ENCODE assay signal across 10 mouse cellular contexts in genomic region chr6:49189363-49189762, GRCm38 (mm10). TPM values are rescaled to one million over a fixed set of nuclear protein-coding genes. Genes with fewer than 3 reads are reported as not detected.
DNase-seq lines count a peak whose midpoint lies in the region; ATAC-seq and TF ChIP-seq lines count a peak whose summit lies in the region.
"Had no signal": no experiment of that assay in that cellular context is flagged by ENCODE, and none has a peak within 500 bp of the region (broad histone marks: within the 10 kb centered on the region; RNA-seq: fewer than 3 reads in every experiment).

No protein-coding gene starts in this region.

- TF ChIP-seq POLR2A in bone marrow, adult 2 months (IDR thresholded peaks at IDR 0.05; ENCODE audit: borderline replicate concordance, control insufficient read depth, low read depth, low read length) = no peak

- no peaks in the 10 kb centered on the region for H3K36me3 ChIP-seq in midbrain, postnatal 0 days (ENCODE audit: insufficient read depth, low read length)
- H3K36me3 ChIP-seq in midbrain, embryonic 10.5 days = peaks cover 90% of the 10 kb centered on the region
- H3K36me3 ChIP-seq in embryonic facial prominence, embryonic 10.5 days (replicated peaks) = peaks cover 90% of the 10 kb centered on the region

- peak; percentile 27 for DNase-seq in gastrocnemius, adult 2 months
- no peak for DNase-seq in gastrocnemius, adult 18-20 months (ENCODE audit: low spot score)
- DNase-seq in midbrain, postnatal 0 days (ENCODE audit: low spot score) = no peak
- DNase-seq in midbrain, embryonic 10.5 days (ENCODE audit: low spot score) = no peak
- peak; percentile 24 for DNase-seq in thymus, postnatal 0 days (ENCODE audit: low spot score)
- DNase-seq in kidney, adult 11 months = no peak
- DNase-seq in embryonic facial prominence, embryonic 10.5 days (ENCODE audit: low spot score) = no peak
- DNase-seq: cerebellum, adult 11-12 months had no signal

- TF ChIP-seq CTCF in gastrocnemius, adult 2 months (IDR thresholded peaks at IDR 0.05) = peak; percentile 67
- peak; percentile 32 for TF ChIP-seq CTCF in midbrain, postnatal 0 days (IDR thresholded peaks at IDR 0.05)
- TF ChIP-seq CTCF in bone marrow, adult 2 months (IDR thresholded peaks at IDR 0.05; ENCODE audit: control insufficient read depth, insufficient read depth, low read length) = peak; percentile 59

- no peak overlapping the region for H3K4me2 ChIP-seq in midbrain, postnatal 0 days (ENCODE audit: low read depth, low read length, poor library complexity, severe bottlenecking)

- H3K4me3 ChIP-seq in gastrocnemius, adult 2 months = no peak overlapping the region
- no peak overlapping the region for H3K4me3 ChIP-seq in midbrain, postnatal 0 days (ENCODE audit: low read depth, low read length)
- no peak overlapping the region for H3K4me3 ChIP-seq in midbrain, embryonic 10.5 days
- no peak overlapping the region for H3K4me3 ChIP-seq in bone marrow, adult 2 months (replicated peaks; ENCODE audit: control insufficient read depth, low read depth, low read length)
- no peak overlapping the region for H3K4me3 ChIP-seq in embryonic facial prominence, embryonic 10.5 days

- H3K27ac ChIP-seq in gastrocnemius, adult 2 months = no peak overlapping the region
- no peak overlapping the region for H3K27ac ChIP-seq in midbrain, postnatal 0 days (ENCODE audit: low read depth, low read length)
- no peak overlapping the region for H3K27ac ChIP-seq in midbrain, embryonic 10.5 days (replicated peaks)
- H3K27ac ChIP-seq in bone marrow, adult 2 months (ENCODE audit: control insufficient read depth, insufficient read depth, low read depth, low read length, poor library complexity) = no peak overlapping the region
- H3K27ac ChIP-seq in embryonic facial prominence, embryonic 10.5 days (replicated peaks) = no peak overlapping the region

- no peaks in the 10 kb centered on the region for H3K4me1 ChIP-seq in midbrain, postnatal 0 days (ENCODE audit: insufficient read depth, low read length)
- peaks cover 3% of the 10 kb centered on the region; the same call in 1 of the 2 replicates for H3K4me1 ChIP-seq in midbrain, embryonic 10.5 days
- H3K4me1 ChIP-seq in bone marrow, adult 2 months (ENCODE audit: control insufficient read depth, insufficient read depth, low read length) = no peaks in the 10 kb centered on the region
- H3K4me1 ChIP-seq in embryonic facial prominence, embryonic 10.5 days = no peaks in the 10 kb centered on the region

- H3K9ac ChIP-seq in midbrain, postnatal 0 days (replicated peaks; ENCODE audit: low read length, poor library complexity, severe bottlenecking) = no peak overlapping the region

- no peaks in the 10 kb centered on the region for H3K9me3 ChIP-seq in midbrain, postnatal 0 days (ENCODE audit: low read length)
- peaks cover under 1% of the 10 kb centered on the region; the same call in 1 of the 2 replicates for H3K9me3 ChIP-seq in midbrain, embryonic 10.5 days (replicated peaks)
- H3K9me3 ChIP-seq in embryonic facial prominence, embryonic 10.5 days = peaks cover 4% of the 10 kb centered on the region; the same call in 1 of the 2 replicates

- H3K27me3 ChIP-seq in midbrain, postnatal 0 days (ENCODE audit: insufficient read depth, low read length) = no peaks in the 10 kb centered on the region
- no peaks in the 10 kb centered on the region for H3K27me3 ChIP-seq in midbrain, embryonic 10.5 days (ENCODE audit: low read depth, poor library complexity, severe bottlenecking)
- no peaks in the 10 kb centered on the region for H3K27me3 ChIP-seq in embryonic facial prominence, embryonic 10.5 days (replicated peaks; ENCODE audit: low read depth, poor library complexity, severe bottlenecking)

- intact Hi-C loops in gastrocnemius, adult 2 months (cut with DNase I) = loop anchor here (5.0 kb wide), 1 partner anchor 132 kb away; no protein-coding TSS in a partner anchor

- no peak for ATAC-seq in midbrain, postnatal 0 days (ENCODE audit: low FRiP score)

RNA-seq across cellular contexts. Expression of gene Igf2bp3, which starts 25.4 kb away (rescaled TPM):
- under 1 TPM; 0.06 to 0.13 TPM for total RNA-seq in gastrocnemius, adult 2 months (2021)
- under 1 TPM; 0.09 to 0.11 TPM for total RNA-seq in gastrocnemius, adult 18-20 months (2021)
- total RNA-seq in midbrain, postnatal 0 days (2014; rRNA removed) = 5.4 and 7.4 TPM in 2 replicates
- polyA plus RNA-seq in midbrain, postnatal 0 days (2015; fragmentation: Nextera tagmentation; extraction: Ambion mirVana) = 8.8 and 10.6 TPM in 2 replicates
- 134 and 148 TPM in 2 replicates for polyA plus RNA-seq in midbrain, embryonic 10.5 days (2016; fragmentation: Nextera tagmentation; extraction: Ambion mirVana)
- 0.31 and 2.7 TPM in 2 replicates for polyA plus RNA-seq in bone marrow, adult 2 months (2011; ENCODE audit: insufficient read depth, insufficient read length, low replicate concordance, missing spikeins)
- 59.2 and 71.3 TPM in 2 replicates for polyA plus RNA-seq in thymus, postnatal 0 days (2015; fragmentation: Nextera tagmentation; extraction: Ambion mirVana)
- polyA plus RNA-seq in embryonic facial prominence, embryonic 10.5 days (2016; fragmentation: Nextera tagmentation; extraction: Ambion mirVana) = 159 TPM in 2 replicates
- total RNA-seq: left cerebral cortex, adult 18-20 months had no signal

Comparison
In these comparisons a context has a peak if more than half of its experiments do, and no peak if none do; other contexts are left out.
1. DNase-seq: peak in gastrocnemius, adult 2 months (single experiment) and thymus, postnatal 0 days (single experiment); none in gastrocnemius, adult 18-20 months (single experiment), midbrain, postnatal 0 days (single experiment), midbrain, embryonic 10.5 days (single experiment), kidney, adult 11 months (single experiment) and embryonic facial prominence, embryonic 10.5 days (single experiment).
2. Peak in every context shown above with its lines, with median percentiles within 50 percentile points of each other: CTCF ChIP-seq.